Mouse (Mus musculus) 3T3-L1 (cell line): Measurements from ENCODE around the gene Wbp1.
A peak's percentile ranks its signal among the peaks of the same experiment; 100 is the strongest.

Source experiments
- DNase-seq: peaks from one replicate; pipeline ENCODE4 v3.0.0-alpha.2; 2015; ENCODE audit warnings: low read depth, low spot score

Wbp1 gene

DNA sequence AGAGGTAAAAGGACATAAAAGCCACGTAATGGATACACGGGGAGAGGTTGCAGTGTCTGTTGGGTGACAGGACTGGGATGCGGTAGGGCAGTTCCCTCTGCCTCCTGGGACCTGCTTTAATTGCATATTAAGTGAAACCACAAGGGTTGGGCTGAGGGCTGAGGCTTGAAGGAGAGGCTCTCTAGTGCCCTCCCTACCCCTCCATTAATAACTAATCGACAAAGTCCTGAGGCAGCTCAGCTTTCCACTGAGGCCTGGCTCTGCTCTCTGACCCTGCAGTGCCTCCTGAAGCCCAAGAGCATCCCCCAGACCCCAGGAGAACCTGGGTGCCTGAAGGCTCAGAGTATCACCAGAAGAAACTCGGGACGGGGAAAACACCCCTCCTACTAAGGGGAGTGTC lies 36.9 kb downstream of the Wbp1 start:
- no peak for DNase-seq

DNA sequence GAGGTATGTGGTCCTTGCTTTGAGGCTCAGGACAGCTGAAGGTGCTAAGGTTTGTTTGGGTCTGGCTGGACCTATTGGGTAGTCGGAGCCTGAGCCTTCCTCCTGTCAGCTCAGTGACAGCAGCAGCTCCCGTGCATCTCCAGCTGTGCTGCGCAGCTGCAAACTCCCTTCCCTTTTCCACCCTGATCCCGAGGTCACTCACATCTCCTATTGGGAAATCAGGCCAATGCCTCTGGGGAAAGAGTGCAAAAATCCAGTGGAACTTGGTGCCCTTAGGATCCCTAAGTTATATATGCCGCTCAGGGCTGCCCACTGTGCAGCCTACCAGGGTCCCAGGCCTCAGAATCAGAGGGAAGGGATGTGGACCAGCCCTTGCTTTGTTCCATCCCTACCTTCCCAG lies 37.9 kb downstream of the Wbp1 start:
- no peak for DNase-seq

DNA sequence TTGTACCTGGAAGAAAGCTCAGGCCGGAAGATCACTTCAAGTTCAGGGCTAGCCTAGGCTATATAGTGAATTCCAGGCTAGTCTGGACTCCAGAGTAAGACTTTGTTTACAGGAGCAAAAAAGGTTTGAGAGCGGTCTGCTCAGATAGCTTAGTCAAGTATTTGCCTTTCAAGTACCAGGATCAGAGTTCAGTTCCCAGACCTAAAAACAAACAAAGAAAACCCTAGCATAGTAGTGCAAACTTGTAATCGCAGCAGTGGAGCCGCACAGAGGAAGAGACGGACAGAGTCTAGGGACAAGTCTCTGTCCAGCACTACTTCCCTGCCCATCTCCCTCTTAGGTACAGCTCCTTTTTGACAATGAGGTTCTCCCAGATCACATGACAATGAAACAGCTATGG lies 41.1 kb downstream of the Wbp1 start:
- no peak for DNase-seq

DNA sequence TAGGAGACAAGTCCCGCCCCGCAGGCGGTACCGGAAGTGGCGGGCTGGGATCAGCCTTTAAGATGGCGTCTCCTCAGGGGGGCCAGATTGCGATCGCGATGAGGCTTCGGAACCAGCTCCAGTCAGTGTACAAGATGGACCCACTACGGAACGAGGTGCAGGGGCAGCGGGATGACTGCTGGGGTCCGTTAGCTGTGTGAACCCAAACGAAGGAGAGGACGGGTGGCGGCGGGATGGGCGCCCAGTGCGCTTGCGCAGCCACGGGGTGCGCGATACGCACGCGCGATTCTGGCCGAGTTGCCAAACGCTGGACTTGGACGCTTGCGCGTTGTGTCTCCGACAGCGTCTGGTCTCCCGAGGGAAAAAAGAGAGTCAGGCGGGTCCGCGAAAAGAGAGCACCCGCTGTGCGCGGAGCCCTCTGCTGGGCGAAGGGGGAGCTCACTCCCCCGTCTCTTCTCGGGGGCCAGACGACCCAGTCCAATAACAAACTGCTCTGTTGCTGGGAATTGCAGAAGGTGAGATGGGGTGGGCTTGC lies 43.0 kb downstream of the Wbp1 start:
- peak; percentile 99 for DNase-seq

DNA sequence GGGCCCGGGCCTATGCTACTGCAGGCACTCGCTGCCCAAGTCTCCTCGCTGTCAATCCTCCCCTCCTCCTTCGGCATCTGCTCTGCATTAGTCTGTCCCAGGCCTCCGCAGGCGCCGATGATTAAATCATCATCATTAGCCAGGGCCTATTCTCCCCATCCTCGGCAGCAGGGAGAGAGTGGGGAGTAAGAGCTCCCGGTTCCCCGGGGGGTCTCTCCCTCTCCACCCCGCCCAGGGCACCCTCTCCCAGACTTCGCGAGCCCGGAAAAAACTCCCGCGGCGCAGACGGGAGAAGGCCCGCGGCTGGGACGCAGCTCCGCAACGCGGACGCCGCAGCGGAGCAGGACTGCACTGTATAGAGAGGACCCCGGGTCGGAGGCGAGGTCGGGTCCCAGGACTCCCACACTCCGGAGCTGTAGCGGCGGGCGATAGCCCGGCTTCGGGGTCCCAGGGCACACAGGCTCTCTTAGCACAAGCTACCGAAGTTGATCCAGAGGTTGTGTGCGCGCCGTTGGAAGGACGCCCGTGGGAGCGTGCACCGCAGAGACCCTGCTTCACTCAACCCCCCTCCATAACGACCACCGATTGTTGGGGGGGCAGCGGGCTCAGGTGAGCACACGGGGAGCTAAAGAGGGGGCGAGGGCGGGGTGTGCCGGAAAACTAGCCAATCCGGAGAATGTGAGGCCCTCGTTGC lies 43.6 kb downstream of the Wbp1 start, which contains the start of gene Pcgf1:
TSS of gene Pcgf1 (plus strand) at position 240 of the 694 bp plus-strand sequence.
- DNase-seq, result peak; percentile 69

DNA sequence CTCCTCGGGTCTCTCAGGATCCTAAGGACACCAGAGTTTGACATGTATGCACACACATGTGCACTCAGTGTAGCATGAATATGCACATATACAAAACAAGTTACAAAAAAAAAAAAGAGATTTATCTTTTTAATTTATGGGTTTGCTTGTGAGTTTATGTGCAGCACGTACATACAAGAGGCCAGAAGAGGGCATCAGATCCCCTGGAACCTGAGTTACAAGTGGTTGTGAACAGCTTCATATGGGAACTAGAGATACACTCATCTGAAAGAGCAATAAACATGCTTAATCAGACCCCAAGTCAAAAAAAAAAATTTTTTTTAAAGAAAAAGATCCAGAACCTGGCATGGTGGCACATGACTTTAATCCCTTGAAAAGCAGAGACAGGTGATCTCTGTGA lies 46.4 kb downstream of the Wbp1 start:
- DNase-seq, result peak; percentile 58

DNA sequence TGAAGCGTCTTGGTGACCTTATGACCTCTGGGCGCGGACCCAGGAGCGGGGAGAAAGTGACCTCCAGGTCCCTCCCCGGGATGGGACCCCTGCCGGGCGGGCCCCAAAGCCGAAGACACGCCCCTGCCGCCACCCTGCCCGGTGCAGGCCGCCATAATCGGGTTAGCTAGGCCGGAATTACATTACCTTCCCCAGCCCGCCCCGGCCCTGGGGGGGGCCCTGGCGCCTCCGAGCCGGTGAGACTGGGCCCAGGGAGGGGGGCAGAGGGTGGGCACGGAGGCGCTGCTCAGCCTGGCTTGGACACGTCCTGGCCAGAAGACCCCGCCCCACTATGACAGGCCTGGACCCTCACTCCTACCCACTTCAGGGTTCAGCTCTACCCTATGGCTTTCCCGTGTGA lies 50.1 kb downstream of the Wbp1 start:
- no peak for DNase-seq

DNA sequence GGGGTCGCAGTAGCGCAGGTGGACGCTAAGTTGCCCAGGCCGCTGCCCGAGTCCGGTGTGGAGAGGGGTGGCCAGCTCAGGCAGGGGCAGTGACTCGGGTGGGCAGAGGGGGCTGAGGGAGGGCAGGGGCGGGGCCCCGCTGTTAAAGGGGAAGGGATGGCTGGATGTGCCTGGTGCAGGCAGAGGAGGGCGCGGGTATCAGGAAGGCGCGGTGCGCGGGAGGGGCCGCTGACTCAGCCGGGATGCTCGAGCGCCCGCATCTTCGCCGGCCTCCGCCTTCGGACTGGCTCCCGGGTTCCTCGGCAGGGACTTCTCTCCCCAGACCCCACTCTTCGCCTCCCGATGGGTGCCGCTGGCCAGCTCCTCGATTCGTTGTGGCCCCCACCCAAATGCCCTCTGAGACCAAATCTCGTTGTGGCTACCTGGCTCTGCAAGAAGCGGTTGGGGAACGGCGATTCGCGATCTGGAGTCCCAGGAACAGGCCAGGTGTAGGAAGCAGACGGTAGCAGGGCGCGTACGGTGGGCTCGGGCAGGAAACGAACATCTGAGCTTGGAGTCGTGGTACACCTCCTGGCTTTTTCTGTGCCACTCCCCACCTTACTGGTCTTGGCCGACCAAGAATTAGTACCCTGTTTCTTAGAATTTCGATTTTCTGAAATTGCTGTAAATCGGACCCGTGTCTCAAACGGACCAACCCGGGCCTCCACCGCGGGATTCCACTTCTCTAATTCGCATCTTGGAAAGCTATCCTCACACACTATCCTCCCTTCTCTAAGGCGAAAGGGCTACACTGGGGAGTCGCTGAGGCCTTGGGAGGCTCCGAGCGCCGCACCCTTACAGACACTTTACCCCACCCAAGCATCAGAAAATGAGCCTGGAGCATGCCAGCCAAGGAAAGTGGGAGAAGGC lies 50.8 kb downstream of the Wbp1 start:
- no peak for DNase-seq

DNA sequence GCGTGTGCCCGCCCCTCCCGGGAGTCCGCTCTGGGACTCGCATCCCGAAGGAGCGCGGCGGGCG lies 51.3 kb downstream of the Wbp1 start, which contains the start of gene Tlx2:
TSS of gene Tlx2 (minus strand) at position 47 of the 64 bp plus-strand sequence.
- DNase-seq, result no peak

DNA sequence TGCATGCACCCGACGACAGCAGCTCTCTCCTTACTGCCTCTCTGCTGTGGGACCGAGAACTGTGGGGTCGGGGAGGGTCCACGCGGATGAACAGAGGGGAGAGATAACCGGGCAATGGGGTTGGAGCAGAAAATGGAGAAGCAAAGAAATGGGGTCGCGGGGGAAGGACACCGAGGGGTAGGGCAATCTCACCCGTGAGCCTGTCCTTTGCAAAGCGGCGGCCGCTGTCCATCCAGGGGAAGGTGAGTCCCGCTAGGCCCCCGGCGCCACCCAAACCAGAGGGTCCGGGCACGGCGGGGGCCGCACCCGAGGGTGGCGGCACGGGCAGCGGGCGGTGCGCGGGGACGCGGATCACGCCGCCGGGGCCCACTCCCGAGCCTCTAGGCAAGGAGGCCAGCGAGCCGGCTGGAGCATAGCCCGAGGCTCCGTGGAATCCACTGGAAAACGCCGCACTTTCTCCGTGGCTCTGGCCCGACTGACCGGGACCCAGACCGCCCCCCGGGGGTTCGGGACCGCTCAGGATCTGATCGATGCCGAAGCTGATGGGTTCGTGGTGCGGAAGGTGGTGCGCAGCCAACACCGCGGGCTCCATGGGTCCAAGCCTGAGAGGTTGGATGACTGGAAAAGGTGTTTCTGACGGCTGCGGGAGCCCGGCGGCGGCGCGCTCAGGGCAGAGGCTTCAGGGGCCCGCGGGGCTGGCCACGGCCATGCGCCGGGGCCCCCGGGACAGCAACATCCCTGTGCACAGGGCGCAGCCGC lies 51.7 kb downstream of the Wbp1 start:
- DNase-seq, result no peak
